Mouse (Mus musculus) left cerebral cortex, adult 2 months (tissue): Measurements from ENCODE around the gene AB124611. TPM values are rescaled to one million over a fixed set of nuclear protein-coding genes. Genes with fewer than 3 reads are reported as not detected.
"Not testable (repeated sequence)": the region's sequence is repeated elsewhere in the genome, so short reads cannot be mapped to it uniquely, and the experiment has no call there.

ENCODE experiments used
- DNase-seq, 2 experiments: peaks; one replicate each; pipeline ENCODE4 v3.0.0; 2021 to 2022; ENCODE audit warnings: low spot score in 2 of 2, mixed read lengths in 1 of 2; ENCODE audit errors: extremely low spot score in 1 of 2
- H3K27ac ChIP-seq: fragments of 200-600 bp; 2 replicates; pipeline ENCODE4 v1.8.1; 2022
- H3K4me3 ChIP-seq: fragments of 200-600 bp; 2 replicates; pipeline ENCODE4 v1.8.1; 2022
- CTCF ChIP-seq: fragments of 200-600 bp; IDR thresholded peaks from 2 replicates; pipeline ENCODE4 v1.8.1; 2022; ENCODE audit warnings: antibody characterized with exemption, mild to moderate bottlenecking, moderate library complexity
- intact Hi-C: fragments of 180-260 bp; cut with DNase I; formaldehyde crosslinking; loops from one replicate; pipeline ENCODE4 v1.15.1; 2025
- long read RNA-seq, 2 experiments: library from polyadenylated mRNA; stranded (forward); transcript quantifications; one replicate each; pipeline ENCODE4 v2.0.0; 2021; ENCODE audit warnings: borderline mapping rate in 2 of 2
- total RNA-seq, 2 experiments: library from RNA; stranded (reverse); gene quantifications; 2 replicates each; pipeline ENCODE4 v1.2.3; 2021

Gene AB124611
- under 1 TPM in 1 of 2 experiments, not detected in 1; 0.29 TPM for total RNA-seq
- long read RNA-seq, experiment 1 = 0 reads
- long read RNA-seq, experiment 2, partial matches to known transcripts = 0 of 2 reads
- long read RNA-seq, experiment 2, other reads (novel, unspliced or antisense) = 2 of 2 reads

DNA sequence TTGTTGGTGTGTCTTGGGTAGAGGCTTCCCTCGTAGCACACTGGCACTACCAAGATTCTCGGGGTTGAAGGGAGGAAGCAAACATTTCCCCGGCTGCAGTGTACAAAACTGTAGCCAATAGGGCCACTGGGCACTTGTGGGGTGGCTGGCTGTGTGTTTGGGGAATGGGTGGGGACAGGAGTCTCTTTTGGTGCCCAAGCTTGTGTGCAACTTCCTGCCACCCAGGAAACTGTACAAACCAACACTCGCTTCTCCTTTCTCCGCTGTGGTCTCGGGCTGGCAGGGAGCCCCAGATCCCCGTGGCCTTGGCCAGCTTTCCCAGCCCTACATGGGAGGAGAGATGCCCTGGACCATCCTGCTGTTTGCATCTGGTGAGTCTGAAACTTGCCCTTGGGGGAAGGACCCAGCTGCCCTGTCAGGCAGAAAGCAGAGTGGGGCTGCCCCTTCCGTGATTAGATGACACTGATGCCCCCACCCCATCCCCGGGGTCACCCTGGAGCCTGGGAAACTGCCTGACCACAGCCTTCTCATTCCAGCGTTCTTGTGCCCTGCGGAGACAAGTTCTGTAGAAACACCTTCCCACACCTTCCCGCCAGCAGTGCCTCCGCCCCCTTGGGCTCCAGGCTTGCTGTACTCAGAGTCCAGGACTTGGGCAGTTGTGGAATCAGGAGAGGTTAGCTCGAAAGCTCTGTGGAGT lies at the start of gene AB124611:
TSS of gene AB124611 (plus strand) at position 240 of the 697 bp plus-strand sequence.
- intact Hi-C loops = no loop called here
- TF ChIP-seq CTCF = no peak
- DNase-seq = no peak

DNA sequence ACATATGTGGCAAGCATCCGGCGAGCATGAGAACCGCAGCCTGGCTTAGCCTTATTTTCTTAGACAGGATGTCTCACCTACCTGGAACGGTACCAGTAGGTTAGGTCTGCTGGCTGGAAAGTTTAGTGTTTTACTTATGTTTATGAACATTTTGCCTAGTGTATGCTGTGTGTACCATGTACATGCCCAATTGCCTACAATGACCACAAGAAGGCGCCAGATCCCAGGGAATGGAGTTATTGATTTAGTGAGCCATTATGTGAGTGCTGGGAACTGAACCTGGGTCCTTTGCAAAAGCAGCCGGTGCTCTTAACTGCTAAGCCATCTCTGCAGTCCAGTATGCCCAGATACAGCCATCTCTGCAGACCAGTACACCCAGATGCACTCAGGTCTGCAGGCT lies 48.3 kb upstream of the AB124611 start:
- H3K27ac ChIP-seq = no peak overlapping the region
- intact Hi-C loops = no loop called here
- no peak for DNase-seq

More for the DNA sequence above, at the start of gene AB124611:
- no peak within 1 kb of the TSS for H3K27ac ChIP-seq
- H3K4me3 ChIP-seq = no peak within 1 kb of the TSS

DNA sequence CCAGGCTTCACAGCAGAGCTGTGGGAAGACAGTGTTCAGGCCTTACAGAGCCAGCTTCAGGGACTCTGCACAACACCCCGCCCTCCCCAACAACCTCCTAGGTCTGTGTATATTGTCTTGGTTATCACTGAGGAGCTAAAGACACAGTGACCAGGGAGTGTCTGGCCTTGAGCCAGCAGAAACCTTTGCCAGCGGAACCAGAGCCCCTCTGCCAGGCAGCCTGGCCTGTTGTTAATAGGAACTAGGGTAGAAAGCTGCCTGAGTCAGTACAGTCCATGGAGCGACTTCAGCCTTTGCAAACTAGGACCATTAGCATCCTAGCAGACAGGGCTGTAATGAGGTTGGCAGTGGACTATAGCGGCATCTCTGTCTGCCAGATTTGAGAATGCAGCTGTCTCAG lies 41.9 kb upstream of the AB124611 start:
- no peak for TF ChIP-seq CTCF
- H3K4me3 ChIP-seq = no peak overlapping the region
- no peak for DNase-seq
- intact Hi-C loops = no loop called here
- H3K27ac ChIP-seq = no peak overlapping the region

More for the DNA sequence above, 48.3 kb upstream of the AB124611 start:
- TF ChIP-seq CTCF = no peak; the same call in 1 of the 2 replicates
- no peak overlapping the region for H3K4me3 ChIP-seq

DNA sequence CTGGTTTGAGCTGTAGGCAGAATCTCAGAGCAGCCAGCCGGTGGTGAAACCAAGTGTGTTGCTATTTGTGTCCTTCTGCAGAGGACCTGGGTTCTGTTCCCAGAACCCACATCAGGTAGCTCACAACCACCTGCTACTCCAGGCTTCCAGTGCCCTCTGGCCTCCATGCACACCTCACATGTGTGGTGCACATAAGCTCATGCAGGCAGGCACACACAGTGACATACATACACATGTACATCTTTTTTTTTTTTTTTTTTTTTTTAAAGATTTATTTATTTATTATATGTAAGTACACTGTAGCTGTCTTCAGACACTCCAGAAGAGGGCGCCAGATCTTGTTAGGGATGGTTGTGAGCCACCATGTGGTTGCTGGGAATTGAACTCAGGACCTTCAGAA lies 37.7 kb upstream of the AB124611 start:
- intact Hi-C loops, H3K27ac ChIP-seq, DNase-seq, H3K4me3 ChIP-seq: not testable (repeated sequence)

DNA sequence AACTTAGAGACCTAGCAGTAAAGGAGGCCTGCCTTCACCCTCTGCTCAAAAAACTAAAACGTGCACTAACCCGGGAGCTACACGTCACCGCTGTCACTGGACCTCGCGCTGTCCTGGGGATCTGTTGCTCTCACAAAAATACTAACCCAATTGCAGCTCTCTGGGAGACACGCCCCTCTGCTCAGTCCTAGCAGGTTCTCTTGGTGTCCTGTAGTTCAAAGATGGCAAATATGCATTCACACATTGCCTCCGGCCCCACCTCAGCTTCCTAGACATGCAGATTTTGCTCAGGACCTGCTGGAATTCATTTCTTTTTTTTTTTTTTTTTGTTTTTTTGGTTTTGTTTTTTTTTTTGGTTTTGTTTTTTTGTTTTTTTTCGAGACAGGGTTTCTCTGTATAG lies 35.3 kb upstream of the AB124611 start:
- no peak for DNase-seq
- intact Hi-C loops = no loop called here
- H3K4me3 ChIP-seq = no peak overlapping the region
- no peak overlapping the region for H3K27ac ChIP-seq
- no peak for TF ChIP-seq CTCF

DNA sequence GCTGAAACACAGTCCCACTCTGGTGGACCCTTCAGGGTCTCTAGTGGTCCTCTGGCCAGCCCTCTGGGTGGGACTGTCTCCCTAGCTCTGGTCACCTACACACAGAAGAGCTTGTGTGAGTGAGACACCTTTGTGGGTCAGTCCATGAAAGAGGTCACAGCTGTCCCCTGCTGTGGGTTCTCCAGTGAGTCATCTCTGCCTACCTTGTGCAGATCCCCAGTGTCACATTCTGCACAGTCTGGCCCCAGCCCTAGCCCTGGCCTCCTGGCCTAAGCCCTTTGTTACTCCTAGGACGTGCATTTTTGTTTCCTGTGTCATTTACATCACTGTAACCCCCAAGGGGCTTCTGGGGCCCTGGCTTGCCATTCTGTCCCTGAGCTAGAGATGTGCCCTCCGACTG lies 32.1 kb upstream of the AB124611 start:
- intact Hi-C loops = no loop called here
- TF ChIP-seq CTCF = no peak
- H3K4me3 ChIP-seq = no peak overlapping the region
- peak overlapping the region; percentile 67 for H3K27ac ChIP-seq
- DNase-seq = no peak

DNA sequence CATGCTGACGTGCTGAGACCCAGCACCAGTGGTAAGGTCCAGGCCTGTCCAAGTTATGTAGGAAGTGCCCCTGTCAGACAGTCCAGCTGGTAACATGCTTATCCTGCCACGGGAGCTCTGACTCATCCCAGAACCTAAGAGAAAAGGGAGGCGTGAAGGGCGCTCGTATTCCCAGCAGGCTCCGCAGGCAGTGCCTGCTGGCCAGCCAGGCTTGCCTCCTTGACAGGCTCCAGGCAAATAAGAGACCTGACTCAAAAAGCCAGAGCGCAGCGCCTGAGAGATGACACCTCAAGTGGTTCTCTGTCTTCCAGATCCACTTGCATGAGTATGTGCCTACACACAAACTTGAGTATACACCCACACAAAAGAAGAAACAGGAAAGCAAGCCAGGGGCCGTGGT lies 31.2 kb upstream of the AB124611 start:
- no peak for TF ChIP-seq CTCF
- no peak for DNase-seq
- peak overlapping the region; percentile 67 for H3K27ac ChIP-seq
- no peak overlapping the region for H3K4me3 ChIP-seq
- intact Hi-C loops = no loop called here

DNA sequence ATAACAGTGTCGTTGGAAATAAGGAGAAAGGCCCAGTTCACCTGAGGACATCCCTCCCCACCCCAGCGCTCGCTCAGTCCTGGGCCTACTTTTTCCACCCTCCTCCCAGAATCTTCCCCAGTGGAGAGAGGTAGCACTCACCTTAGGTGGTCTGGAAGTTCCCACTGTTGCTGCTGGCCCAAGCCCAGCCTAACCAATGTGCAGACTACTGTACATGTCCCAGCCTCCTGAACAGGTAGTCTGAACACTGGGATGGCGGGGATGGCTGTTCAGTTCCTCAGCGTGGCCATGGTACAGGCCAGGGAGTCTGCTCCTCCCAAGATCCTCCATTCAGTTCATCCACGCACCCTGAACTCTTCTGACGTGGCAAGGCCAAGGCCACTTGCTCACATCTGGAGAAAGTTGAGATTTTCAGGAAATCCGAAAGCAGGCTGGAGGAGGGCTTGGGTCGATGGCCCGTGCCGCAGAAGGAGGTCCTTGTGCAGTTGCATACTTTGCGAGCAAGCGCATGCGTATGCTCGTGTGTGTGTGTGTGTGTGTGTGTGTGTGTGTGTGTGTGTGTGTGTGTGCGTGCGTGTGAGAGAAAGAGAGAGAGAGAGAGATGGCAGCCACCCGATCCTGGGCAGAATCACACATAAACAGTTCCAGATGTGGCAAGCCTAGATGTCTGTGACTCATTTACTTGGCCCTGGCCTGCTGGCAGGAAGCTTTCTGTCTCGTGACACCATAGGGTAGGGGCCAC lies 29.5 kb upstream of the AB124611 start:
- H3K4me3 ChIP-seq = no peak overlapping the region
- H3K27ac ChIP-seq = no peak overlapping the region
- no peak for TF ChIP-seq CTCF
- no peak for DNase-seq
- intact Hi-C loops = no loop called here

DNA sequence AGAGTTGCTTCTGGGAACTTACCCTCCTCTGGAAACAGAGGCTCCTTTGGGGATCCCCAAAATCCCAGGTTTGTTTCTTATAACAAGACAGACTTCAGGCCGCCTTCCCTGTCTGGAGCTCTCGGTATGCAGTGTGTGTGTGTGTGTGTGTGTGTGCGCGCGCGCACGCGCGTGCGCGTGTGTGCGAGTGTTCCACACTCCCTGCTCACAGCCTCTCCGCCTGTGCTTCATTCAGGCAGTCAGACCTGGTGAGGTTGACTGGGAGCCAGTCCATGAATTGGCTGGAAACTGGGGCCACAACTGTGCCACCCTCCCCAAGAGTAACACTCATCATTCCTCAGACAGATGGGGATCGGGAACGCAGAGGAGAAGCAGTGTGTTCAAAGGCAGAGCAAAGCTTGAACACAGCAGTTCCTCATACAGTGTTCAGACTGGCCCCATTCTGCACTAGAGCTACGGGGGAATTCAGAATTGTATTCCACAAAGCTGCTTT lies 28.9 kb upstream of the AB124611 start:
- intact Hi-C loops = no loop called here
- DNase-seq = no peak
- TF ChIP-seq CTCF = no peak
- Histone ChIP-seq H3K27ac (no peak overlapping the region; the same call in 1 of the 2 replicates), H3K4me3 (no peak overlapping the region)

DNA sequence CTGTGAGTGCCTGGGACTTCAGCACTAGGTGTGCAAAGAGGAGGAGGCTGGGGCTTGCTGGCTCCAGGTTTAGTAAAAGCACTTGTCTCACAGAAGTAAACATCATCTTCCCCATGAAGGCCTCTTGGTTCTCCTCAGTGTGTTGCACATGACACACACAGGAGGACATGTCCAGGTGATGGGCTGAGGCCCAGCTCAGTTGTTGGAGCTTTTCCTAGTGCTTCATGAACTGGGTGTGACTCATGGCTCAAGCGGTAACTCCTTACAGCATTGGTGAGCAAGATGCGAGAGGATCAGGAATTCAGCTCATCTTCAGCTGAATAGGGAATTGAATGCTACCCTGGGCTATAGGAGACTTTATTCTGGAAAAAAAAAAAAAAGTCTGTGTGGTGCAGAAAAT lies 28.3 kb upstream of the AB124611 start:
- no peak for TF ChIP-seq CTCF
- no peak overlapping the region; the same call in 1 of the 2 replicates for H3K27ac ChIP-seq
- intact Hi-C loops = no loop called here
- DNase-seq = no peak
- no peak overlapping the region for H3K4me3 ChIP-seq

DNA sequence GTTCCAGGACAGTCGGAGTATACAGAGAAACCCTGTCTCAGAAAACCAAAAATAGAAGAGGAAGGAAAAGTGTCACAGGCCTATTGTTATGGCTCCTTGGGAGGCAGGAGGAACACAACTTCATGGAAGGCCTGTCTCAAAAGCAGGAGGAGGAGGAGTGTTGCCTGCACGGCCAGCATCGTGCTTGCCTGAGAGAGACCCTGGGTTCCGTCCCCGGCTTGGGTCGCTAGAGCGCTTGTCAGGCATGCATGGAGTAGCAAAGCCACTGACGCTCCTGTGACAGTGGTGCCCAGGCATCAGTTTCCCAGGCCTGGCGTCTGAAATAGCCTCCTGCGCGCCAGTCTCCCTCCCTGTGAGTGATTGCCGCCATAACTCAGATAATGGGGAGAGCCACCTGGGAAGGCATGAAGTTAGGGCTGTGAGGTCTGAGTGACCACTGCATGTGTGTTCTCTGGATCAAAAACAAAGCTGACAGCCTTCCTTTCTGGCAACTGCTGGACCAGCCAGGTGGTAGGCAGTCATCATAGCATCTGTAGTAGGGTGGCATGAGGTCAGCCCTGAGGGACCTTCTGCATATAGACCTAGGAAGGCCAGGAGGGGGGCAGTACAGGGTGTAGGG lies 27.6 kb upstream of the AB124611 start:
- no peak overlapping the region for H3K4me3 ChIP-seq
- TF ChIP-seq CTCF = no peak
- intact Hi-C loops = no loop called here
- DNase-seq = no peak
- H3K27ac ChIP-seq = no peak overlapping the region

DNA sequence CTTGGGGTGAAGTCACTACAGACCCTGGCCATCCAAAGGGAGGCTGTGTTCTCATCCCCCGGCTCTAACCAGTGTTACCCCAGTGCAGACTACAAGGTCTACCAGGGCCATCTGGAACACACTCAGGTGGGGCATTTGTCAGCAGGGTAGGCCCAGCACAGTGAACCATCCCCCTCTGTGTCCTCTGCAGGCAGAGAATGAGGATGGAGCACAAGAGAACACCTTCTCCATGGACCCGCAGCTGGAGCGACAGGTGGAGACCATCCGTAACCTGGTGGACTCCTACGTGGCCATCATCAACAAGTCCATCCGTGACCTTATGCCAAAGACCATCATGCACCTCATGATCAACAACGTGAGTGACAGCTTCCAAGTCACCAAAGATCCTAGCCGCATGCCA lies 22.6 kb upstream of the AB124611 start:
- intact Hi-C loops = no loop called here
- Histone ChIP-seq H3K27ac (no peak overlapping the region), H3K4me3 (no peak overlapping the region)
- no peak for DNase-seq
- no peak for TF ChIP-seq CTCF
